Mouse (Mus musculus): Measurements from ENCODE around the gene Pkm.

Gene Pkm

DNA sequence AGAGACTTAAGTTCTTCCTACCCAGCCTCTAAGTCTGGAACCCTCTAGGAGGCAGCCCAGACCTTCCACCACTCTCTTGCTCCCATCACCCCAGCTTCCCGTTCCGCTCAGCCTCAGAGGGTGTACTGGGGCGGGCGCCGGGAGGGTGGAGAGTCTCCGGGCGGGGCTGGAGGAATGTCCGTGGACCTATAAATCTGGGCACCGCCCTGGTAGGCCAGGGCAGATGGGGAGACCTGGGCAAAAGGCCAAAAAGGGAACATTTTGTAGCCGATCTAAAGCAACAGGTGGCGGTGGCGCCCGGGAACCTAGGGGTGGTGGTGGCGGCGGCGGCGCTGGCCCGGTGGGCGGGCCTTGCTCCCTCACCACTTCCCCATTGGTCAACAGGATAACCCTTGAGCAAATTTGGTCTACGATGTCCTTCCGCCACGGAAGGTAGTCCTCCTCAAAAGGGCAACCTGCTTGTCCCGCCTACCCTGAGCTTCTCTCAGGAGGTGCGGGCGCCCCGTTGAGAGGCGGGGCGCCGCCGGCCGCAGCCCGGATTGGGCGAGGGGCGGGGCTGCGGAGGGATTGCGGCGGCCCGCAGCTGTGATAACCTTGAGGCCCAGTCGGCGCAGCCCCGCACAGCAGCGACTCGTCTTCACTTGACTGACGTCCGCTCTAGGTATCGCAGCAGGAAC, at the start of gene Pkm:
Gene Pkm, plus strand, starts transcription at position 411 of the 677 bp plus-strand sequence.
- DNase-seq (ENCODE audit: low read depth), result peak; percentile 100

DNA sequence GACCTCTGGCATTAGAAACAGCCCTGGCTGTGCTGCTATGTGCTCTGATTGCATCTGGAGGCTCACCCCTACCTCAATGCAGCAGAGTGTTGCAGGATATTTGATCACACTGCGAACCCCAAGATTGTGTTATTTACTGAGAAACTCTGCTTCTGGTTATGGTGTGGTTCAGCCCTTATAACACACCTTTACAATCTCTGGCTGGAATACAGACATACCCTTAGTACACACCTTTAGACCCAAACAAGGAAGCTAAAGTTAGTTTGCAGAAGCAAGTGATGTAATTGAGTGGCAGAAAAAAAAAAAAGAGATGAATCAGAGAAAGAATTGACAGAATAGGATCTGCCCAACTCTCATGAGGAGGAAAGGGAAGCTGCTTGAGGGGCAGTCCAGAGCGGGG, 45.2 kb upstream of the Pkm start:
- DNase-seq (ENCODE audit: low read depth), result no peak

DNA sequence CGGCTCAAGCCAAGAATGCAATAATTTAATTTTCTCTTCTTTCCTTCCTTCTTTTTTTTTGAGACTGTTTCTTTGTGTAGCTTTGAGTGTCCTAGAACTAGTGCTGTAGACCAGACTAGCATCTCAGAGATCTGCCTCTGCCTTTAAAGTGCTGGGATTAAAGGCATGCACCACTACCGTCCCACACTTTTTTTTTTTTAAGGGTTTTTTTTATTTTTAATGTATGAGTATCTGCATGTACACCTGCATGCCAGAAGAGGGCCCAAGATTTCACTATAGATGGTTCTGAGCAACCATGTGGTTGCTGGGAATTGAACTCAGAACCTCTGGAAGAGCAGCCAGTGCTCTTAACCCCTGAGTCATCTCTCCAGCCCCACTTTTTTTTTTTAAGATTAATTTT, 40.4 kb upstream of the Pkm start:
- no peak for DNase-seq (ENCODE audit: low read depth)

DNA sequence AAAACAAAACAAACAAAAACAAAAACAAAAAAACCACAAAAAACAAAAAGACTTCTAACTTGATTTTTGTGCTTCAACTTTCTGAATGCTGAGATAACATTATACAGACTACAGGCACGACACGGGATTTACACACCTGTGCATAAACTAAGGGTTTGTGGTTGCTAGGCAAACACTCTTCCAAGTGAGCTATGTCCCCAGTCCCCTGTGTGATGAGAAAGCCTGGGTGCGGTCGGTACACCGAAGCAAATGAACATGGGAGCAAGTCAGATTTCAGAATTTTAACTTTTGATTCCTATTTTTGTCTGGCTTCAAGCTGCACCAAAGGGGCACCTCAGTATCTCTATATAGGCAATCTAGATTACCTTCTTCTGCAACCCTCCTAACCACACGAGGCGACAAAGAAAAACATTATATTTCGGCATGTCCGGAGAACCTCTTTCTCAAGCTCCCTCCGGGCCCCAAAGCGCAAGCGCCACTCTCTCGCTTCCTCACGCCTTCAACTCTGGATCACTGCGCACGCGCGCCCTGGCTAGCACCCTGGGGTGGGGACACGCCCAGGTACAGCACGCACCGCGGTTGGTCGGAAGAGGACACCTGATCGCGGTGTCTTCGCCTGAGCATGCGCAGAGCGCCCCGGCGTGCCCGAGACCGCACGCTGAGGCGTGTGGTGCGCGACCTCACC, 39.4 kb upstream of the Pkm start, which contains the start of gene Parp6:
Gene Parp6, plus strand, starts transcription at position 663 of the 685 bp plus-strand sequence.
- peak; percentile 99 for DNase-seq (ENCODE audit: low read depth)

DNA sequence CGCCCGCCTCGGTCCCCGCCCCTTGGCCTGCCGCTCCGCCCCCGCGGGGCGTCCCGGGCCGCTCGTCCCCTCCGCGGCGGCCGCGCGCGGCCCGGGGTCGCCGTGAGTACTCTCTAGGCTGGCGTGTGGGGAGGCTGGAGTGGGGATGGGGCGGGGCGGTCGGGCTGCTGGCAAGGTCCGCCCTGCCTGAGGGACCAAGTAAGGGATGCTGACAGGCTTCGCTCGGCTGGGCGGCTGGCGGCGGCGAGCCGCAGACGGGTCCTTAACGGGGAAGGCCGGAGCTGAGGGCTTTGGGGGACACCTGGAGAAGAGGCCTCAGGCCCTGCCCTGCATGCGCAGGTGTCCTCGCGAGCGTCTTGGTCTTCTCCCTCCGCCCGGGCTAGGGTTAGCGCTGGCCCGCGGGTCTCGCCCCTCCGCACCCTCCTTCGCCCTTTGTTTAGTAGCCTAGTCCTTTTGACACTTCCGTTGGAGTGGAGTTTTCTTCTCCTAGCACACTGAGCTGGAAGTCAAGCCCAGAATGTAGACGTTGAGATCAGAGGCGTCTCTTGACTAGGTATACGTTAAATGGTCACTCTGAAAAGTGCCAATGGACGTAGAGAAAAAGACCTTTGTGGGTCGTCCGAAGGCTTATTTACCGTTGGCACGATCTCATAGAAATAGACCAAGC, 38.7 kb upstream of the Pkm start:
- DNase-seq (ENCODE audit: low read depth), result peak; percentile 54

DNA sequence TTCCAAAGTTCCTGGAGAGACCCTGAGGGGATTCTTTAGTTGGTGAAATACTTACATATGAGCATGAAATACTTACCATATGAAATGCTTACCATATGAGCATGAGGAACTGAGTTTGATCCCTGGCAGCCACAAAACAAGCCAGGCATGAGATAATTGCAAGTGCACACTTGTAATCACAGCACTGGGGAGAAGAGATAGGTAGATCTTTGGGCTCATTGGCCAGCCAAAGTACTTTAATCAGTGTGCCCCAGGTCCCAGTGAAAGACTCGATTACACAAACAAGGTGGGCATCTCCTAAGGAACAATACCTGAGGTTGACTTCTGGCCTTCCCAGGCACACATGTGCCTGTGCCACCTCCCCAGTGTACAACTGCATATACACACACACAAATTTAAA, 17.8 kb upstream of the Pkm start:
- DNase-seq (ENCODE audit: low read depth), result no peak

DNA sequence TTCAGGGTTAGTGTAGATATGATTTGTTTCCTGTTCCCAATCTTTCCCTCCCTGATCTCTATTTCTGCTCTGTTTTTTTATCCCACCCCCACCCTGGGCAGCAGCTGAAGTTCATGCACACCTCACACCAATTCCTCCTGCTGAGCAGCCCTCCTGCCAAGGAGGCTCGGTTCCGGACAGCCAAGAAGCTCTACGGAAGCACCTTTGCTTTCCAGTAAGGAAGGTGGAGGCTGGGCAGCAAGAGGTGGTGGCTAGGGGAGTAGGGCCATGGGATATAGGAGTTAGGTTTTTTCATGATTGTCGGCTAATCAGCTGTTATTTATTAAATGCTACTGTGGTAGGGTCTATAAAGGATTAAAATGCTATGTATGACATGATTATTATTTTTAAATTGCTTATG, 16.2 kb upstream of the Pkm start:
- no peak for DNase-seq (ENCODE audit: low read depth)

DNA sequence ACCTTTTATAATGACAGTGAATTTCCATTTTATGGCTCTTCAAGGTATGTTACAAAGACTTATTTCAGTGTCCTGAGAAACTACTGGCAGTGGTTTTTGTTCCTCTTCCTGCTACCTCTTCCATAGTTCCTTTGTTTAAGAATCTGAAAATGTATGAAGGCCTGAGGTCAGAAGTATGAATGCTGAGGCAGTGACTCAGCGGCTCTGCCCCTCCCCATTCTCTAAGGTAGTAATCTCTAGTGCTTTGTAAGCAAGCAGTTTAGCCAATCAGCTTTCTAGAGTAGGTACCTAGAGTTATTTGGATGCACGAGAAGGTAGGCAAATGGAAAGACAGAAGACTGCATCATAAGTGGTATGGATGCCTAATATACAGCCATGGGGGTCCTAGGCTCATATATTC, 14.8 kb upstream of the Pkm start:
- DNase-seq (ENCODE audit: low read depth), result peak; percentile 40

DNA sequence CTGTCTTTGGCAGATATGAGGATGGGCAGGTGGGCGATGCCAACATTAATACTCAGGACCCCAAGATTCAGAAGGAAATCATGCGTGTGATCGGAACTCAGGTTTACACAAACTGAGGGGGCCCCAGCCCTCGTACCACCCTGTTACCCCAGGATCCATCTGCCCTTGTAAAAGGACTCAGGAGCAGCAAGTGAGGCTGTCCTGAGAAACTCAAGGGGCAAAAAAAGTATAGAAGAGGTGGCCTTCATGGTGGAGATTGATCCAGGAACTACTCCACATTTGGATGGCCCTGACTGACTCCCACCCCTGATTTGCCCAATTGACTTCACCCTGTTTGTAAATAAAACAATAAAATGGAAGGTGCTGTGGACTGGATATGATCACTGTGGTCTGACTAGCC, 6.3 kb upstream of the Pkm start:
- DNase-seq (ENCODE audit: low read depth), result no peak

DNA sequence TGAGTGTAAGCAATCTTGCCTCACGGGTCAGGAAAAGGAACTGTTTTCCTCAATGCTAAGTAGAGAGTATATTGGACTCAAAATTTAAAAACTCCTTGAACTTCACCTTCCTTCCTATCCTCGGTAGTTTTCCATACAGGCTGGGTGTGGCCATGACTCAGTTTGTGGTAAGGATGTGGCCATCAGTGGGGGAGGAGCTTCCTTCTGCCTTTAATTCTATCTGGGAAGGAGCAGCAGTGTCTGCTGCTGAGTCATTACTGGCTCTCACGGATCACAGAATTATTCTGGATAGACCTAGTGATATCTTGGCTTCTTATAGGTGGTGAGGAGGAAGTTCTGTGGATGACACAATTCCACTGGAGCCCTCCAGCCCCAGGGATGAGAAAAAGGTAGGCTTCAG, 2.8 kb upstream of the Pkm start:
- DNase-seq (ENCODE audit: low read depth), result peak; percentile 96

DNA sequence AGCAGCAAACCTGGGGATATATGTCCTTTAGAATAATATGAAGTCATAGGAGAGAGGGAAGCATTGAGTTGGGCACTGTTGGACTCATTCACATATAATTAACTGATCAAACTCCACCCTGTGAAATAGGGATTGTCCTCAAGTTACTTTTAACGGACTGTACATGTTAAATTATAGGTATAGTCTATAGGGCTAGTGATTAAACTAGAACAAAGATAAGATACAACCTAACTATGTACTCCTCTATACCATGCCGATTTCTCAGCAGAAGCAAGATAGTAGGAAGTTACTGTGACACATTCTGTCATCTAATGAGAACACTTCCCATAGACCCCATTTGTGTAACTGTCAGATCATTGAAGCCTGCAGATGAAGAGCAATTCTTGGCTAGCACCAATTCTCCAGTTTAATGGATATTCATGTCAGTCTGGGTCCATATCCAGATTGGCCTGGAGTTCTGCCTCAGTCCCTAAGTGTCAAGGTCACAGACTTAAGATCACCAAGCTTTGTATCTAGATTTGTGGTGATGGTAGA, 1.7 kb upstream of the Pkm start:
- DNase-seq (ENCODE audit: low read depth), result no peak

DNA sequence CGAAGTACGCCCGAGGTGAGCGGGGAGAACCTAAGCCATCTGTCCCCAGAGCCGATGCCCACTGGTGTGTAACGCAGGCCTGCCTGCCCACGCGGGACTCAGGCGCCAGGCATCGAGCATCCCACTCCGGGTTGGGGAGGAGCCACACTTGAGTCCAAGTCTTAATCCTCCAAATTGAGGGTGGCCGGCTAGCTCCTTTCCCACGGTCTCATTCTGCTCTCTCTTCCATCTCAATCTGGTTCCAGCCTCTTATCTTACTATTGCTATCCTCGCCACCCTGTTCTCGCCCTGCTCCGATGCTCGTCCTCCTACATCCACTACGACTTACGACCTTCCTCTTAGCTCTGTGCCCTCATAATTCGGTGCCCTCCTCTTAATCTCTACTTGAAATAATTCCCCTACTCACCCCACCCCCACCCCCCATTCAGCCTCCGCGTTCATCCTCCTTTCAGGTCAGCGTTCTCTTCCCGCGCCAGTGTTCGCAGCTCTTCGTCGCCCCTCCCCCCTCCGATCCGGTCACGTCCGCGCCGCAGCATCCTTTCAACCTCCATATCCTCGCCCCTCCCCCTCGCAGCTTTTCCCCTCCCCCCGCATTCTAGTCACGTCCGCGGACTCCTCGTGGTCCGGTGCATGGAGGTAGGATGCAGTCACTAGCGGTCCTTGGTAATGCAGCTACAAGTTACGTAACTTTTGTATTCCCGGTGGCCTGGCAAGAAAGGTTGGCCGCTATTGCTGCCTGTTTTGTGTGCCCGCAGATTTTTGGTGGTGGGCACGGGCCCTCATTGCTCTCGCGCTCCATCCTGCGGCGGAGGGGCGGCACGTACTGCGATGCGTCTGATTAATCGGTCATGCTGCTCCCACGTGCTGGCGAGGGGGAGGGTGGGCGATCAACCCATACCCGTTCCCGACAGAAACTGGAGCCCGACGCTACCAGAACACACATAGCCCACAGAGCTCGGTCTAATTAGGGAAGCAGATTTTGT, 758 bp downstream of the Pkm start:
- DNase-seq (ENCODE audit: low read depth), result peak; percentile 91

DNA sequence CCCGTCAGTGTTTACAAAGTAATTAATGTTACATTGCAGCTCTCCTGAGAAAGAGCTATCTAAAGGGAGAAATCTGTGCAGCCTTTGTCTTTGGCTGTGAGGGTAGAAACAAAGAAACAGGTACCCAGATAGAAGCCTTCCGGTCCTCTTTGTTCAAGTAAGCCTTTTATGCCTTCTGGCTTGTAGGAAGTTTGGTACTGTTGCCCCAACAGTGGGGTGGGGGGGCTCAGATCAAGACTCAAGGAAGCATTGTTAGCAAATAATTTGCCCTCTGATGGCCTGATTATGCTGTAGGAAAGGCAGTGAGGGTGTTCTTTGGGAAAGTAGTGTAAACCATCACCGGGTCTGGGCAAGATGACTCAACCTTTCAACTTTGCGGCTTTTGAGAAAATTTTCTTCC, 2.0 kb downstream of the Pkm start:
- DNase-seq (ENCODE audit: low read depth), result peak; percentile 55

DNA sequence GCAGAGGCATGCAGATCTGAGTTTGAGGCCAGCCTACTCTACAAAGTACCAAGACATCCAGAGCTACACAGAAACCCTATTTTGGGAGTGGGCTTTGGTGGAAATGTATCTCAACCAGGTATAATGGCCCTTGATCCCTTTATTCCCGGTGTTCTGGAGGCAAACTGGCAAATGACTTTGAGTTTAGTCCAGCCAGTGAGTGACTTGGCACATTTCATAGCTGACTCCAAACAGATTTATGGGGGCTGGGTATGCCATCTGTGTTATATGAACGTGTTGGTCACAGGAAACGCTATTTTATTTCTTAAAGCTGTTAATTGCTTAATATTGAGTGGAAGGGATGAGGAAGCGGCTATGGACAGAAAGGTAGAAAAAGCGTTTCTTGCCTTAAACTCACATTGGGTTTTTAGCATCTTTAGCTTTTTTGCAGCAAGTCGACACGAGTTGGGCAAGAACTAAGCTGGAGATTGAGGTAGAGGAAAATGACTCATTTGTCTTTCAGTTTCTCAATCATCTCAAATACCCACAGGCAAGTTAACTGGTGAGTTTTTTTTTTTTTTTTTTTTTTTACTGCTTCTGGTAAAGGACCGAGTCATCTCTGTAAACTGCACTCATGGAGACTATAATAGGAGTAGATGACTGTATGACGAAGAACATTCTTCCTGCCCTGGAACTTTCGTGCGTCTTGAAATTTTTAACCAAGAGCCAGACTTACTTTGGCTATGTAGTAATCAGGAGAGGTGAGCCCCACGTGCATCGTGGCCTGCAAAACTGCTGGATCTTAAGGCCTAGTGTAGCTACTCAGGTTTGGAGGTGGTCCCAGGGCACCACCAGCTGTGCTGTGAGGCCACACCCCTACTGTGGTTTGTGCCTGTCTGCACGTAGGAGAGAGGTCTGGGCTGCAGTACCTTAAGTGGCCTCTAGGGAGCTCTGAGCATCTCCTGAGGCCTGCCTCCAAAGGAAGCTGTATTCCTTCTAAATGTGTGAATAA, 3.2 kb downstream of the Pkm start:
- peak; percentile 95 for DNase-seq (ENCODE audit: low read depth)

DNA sequence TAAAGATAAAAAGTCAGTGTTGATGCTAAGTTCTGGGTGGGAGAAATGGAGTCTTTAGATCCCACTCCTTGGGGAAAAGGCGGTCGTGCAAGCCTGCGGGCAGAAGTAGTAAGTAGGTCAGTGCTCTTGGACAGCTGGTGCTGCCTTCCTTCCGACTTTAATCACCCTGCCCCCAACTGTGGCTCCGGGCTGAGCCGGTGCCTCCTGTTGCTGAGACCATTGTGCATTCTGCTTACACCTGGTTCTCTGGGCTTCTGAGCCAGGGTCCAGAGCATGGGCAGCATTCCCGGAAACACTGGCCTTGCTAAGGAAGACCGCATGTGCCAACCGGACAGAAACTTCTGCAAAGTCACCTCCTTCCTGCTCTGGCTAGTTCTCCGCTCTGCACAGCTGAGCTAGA, 4.3 kb downstream of the Pkm start:
- peak; percentile 86 for DNase-seq (ENCODE audit: low read depth)

DNA sequence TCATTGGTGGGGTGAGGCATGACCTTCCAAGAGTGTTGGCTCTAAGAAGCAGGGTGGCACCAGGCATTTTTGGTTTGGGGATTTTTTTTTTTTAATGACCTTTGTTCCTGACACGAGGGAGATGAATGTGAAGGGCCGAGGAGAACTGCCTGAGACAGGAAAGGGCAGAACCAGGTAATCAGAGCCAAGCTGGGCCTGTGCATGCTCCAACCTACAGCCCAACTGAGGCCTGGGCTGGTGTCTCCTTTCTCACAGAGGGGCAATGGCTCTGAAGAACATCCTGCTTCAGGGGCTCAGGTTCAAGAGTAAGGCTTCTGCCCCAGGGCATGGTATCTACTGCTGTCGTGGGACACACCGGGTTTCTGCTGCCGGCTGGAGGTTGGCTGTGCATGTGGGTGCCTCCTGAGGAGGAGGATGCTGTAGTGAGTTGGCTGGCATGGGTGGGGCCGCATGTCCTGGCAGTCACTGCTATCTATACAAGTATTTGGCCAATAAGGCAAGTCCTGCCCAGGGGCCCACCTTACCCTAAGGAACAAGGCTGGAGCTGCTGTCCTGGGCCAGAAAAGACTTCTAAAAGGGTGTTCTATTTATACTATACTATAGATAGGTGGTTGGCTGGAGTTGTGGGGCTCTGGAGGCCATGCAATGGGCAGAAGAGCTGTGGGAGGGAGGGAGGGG, 5.3 kb downstream of the Pkm start:
- no peak for DNase-seq (ENCODE audit: low read depth)

DNA sequence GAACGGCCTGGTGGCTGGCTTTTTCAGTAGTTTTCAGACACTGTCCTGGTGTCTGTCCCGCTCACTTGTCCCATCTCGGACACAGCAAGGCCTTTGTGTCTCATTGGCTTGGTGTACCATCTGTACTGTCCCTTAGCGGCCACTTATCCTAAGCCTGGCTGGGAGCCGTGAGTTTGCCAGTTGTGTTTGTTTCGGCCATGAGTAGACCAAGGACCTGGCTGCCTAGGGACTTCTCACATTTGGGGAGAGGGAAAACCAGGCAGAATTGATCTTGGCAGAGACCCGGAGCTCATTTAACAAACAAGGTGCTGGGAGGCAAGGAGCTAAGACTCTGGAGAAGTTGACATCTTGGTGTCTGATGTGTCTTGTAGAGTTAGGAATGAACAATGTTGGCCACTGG, 7.1 kb downstream of the Pkm start:
- no peak for DNase-seq (ENCODE audit: low read depth)

DNA sequence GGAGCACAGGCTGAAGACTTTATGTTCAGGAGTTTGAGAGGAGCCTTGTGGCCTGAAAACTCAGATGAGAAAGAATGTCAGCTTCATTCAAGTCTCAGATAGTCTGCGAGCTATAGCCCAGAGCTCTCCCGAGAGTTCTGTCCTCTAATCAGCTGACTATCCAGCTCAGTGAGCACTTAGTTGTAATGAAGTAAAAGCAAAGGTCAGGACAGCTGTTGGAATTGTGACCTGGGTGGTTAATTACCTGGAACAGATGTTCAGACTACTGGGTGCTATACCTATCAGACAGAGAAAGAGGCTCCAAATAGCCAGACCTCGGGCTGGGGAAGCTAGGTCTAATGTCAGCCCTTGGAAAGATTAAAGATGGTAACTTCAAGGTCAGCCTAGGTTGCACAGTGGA, 7.8 kb downstream of the Pkm start:
- DNase-seq (ENCODE audit: low read depth), result no peak

DNA sequence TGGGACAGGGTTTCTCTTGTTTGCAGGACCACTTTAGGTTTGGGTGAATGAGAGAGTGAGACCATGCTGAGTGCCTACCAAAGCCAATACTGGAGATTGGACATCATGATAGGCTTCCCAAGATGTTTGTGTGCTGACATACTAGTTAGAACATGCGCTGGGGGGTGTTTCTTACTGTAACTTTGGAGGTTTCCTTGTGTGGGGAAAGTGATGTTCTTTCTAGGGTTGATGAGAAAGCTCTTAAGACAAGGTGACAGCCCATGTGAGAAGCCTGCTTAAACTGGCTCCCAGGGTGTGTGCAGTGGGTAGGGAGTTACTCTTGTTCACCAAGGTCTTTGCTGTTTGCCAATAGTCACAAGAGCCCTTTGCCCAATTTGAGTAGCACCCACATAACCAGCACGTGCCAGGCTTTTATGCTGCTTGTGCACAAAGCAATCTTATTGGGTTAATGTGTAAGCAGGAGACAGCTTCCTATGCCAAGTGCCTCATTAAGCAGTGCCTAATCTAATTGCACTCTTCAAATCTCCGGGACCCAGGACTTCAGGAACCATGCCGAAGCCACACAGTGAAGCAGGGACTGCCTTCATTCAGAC, 8.6 kb downstream of the Pkm start:
- no peak for DNase-seq (ENCODE audit: low read depth)

DNA sequence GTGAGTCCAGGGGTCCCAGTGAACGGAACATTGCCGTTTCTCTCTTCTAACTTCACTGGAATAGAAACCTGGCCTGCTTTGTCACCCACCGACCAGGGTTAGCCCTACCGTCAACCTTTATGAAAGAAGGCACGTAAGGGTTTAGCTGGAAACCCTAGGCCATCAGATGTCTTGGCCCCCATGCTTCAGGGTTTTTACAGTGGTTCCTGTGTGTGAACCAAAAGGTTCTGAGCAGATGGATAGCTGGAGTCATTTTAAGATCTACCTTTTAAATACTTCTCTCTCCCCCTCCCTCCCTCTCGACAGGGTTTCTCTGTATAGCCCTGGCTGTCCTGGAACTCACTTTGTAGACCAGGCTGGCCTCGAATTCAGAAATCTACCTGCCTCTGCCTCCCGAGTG, 9.8 kb downstream of the Pkm start:
- DNase-seq (ENCODE audit: low read depth), result no peak
